Mouse (Mus musculus): Measurements from ENCODE around the gene Inafm1. TPM values are rescaled to one million over a fixed set of nuclear protein-coding genes. Genes with fewer than 3 reads are reported as not detected.
"Not testable (repeated sequence)": the region's sequence is repeated elsewhere in the genome, so short reads cannot be mapped to it uniquely, and the experiment has no call there.

Gene Inafm1
- total RNA-seq, 2 experiments from 2014 or later, result 32.5 to 34.8 TPM

- DNase-seq (ENCODE audit: low spot score in 2 of 2), result peak; percentile 67 to 71
- intact Hi-C loops (cut with DNase I), result loop anchor here (5.0 kb wide), 1 partner anchor 176 kb away; the partner anchor contains the start of gene Napa
Measured at GRCm38 (mm10) chr7:16273766-16274140, 336 bp upstream of the Inafm1 start.

- peak; percentile 73 to 76 for DNase-seq (ENCODE audit: low spot score in 2 of 2)
- intact Hi-C loops (cut with DNase I), result loop anchor here (5.0 kb wide), 1 partner anchor 175 kb away; the partner anchor contains the start of gene Napa
Measured at GRCm38 (mm10) chr7:16272681-16273080, 736 bp downstream of the Inafm1 start.

GRCm38 (mm10) chr7:16271139-16271538 lies 2.3 kb downstream of the Inafm1 start:
- intact Hi-C loops (cut with DNase I), result loop anchor here (5.0 kb wide), 1 partner anchor 174 kb away; the partner anchor contains the start of gene Napa
- DNase-seq (ENCODE audit: low spot score in 2 of 2), result no peak

- not testable (repeated sequence) for DNase-seq (ENCODE audit: low spot score in 2 of 2)
- intact Hi-C loops (cut with DNase I), result loop anchor here (10.0 kb wide), 1 partner anchor 202 kb away; the partner anchor contains the start of gene Zfp541
Measured at GRCm38 (mm10) chr7:16266593-16266992, 6.8 kb downstream of the Inafm1 start.

GRCm38 (mm10) chr7:16265856-16266255 lies 7.6 kb downstream of the Inafm1 start:
- intact Hi-C loops (cut with DNase I), result loop anchor here (10.0 kb wide), 1 partner anchor 201 kb away; the partner anchor contains the start of gene Zfp541
- DNase-seq (ENCODE audit: low spot score in 2 of 2), result no peak

- DNase-seq (ENCODE audit: low spot score in 2 of 2), result no peak
- intact Hi-C loops (cut with DNase I), result loop anchor here (10.0 kb wide), 1 partner anchor 199 kb away; the partner anchor contains the start of gene Zfp541
Measured at GRCm38 (mm10) chr7:16263843-16264242, 9.6 kb downstream of the Inafm1 start.

- intact Hi-C loops (cut with DNase I), result loop anchor here (10.0 kb wide), 1 partner anchor 198 kb away; the partner anchor contains the start of gene Zfp541
- DNase-seq (ENCODE audit: low spot score in 2 of 2), result peak; percentile 80 to 84
Measured at GRCm38 (mm10) chr7:16263015-16263787, 10.2 kb downstream of the Inafm1 start.

- DNase-seq (ENCODE audit: low spot score in 2 of 2), result no peak
- intact Hi-C loops (cut with DNase I), result loop anchor here (10.0 kb wide), 1 partner anchor 196 kb away; the partner anchor contains the start of gene Zfp541
Measured at GRCm38 (mm10) chr7:16261097-16261496, 12.3 kb downstream of the Inafm1 start.

- intact Hi-C loops (cut with DNase I), result no loop called here
- no peak for DNase-seq (ENCODE audit: low spot score in 2 of 2)
Measured at GRCm38 (mm10) chr7:16259110-16259590, 14.3 kb downstream of the Inafm1 start, which contains the start of gene C5ar1. C5ar1 (minus strand) TSS chr7:16259540.

GRCm38 (mm10) chr7:16257830-16258229 lies 15.6 kb downstream of the Inafm1 start:
- no peak for DNase-seq (ENCODE audit: low spot score in 2 of 2)
- intact Hi-C loops (cut with DNase I), result no loop called here

- DNase-seq (ENCODE audit: low spot score in 2 of 2); intact Hi-C loops (cut with DNase I): not testable (repeated sequence)
Measured at GRCm38 (mm10) chr7:16255963-16256362, 17.5 kb downstream of the Inafm1 start.

- no peak for DNase-seq (ENCODE audit: low spot score in 2 of 2)
- intact Hi-C loops (cut with DNase I), result no loop called here
Measured at GRCm38 (mm10) chr7:16254195-16254594, 19.2 kb downstream of the Inafm1 start.

- no peak for DNase-seq (ENCODE audit: low spot score in 2 of 2)
- intact Hi-C loops (cut with DNase I), result no loop called here
Measured at GRCm38 (mm10) chr7:16250687-16251086, 22.7 kb downstream of the Inafm1 start.

GRCm38 (mm10) chr7:16245958-16246357 lies 27.5 kb downstream of the Inafm1 start:
- intact Hi-C loops (cut with DNase I), result no loop called here
- no peak for DNase-seq (ENCODE audit: low spot score in 2 of 2)

GRCm38 (mm10) chr7:16244067-16244466 lies 29.4 kb downstream of the Inafm1 start, which contains the start of gene C5ar2:
C5ar2 (minus strand) TSS chr7:16244154.
- intact Hi-C loops (cut with DNase I), result no loop called here
- peak; percentile 12 to 28 for DNase-seq (ENCODE audit: low spot score in 2 of 2)

- no peak for DNase-seq (ENCODE audit: low spot score in 2 of 2)
- intact Hi-C loops (cut with DNase I), result no loop called here
Measured at GRCm38 (mm10) chr7:16242198-16242597, 31.2 kb downstream of the Inafm1 start.

- DNase-seq (ENCODE audit: low spot score in 2 of 2), result no peak
- intact Hi-C loops (cut with DNase I), result no loop called here
Measured at GRCm38 (mm10) chr7:16241787-16242186, 31.6 kb downstream of the Inafm1 start.

GRCm38 (mm10) chr7:16240978-16241303 lies 32.5 kb downstream of the Inafm1 start:
- intact Hi-C loops (cut with DNase I), result no loop called here
- DNase-seq (ENCODE audit: low spot score in 2 of 2), result no peak

- intact Hi-C loops (cut with DNase I), result no loop called here
- DNase-seq (ENCODE audit: low spot score in 2 of 2), result no peak
Measured at GRCm38 (mm10) chr7:16240281-16240977, 33.0 kb downstream of the Inafm1 start.

GRCm38 (mm10) chr7:16239554-16239997 lies 33.8 kb downstream of the Inafm1 start:
- peak in 1 of 2 experiments; percentile 24 for DNase-seq (ENCODE audit: low spot score in 2 of 2)

More at GRCm38 (mm10) chr7:16239554-16239997, 33.8 kb downstream of the Inafm1 start:
- intact Hi-C loops (cut with DNase I), result no loop called here
